Mouse (Mus musculus): ENCODE measurements around the gene Sytl1.

The Sytl1 gene

DNA sequence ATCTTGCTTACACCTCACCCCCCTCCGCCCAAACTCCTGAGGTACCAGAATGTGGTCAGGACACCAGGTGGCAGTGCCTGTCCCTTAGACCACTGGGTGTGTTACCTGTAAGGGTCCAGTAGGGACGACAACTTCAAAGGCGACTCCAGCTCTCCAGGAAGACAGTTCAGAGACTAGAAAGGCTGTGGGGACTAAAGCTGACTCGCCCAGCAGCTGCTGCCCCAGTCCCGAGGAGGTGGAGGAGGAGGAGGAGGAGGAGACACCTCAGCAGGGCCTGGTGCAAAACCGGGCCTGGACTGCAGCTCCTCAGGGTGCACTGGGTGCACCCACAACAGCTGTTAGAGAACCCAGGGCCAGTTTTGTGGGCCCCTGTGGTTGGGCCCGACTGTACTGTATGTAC lies at the start of gene Sytl1:
Gene Sytl1 (minus strand): TSS at position 232 of the 400 bp plus-strand sequence.
- no peak for DNase-seq (ENCODE audit: low spot score in 2 of 2)

DNA sequence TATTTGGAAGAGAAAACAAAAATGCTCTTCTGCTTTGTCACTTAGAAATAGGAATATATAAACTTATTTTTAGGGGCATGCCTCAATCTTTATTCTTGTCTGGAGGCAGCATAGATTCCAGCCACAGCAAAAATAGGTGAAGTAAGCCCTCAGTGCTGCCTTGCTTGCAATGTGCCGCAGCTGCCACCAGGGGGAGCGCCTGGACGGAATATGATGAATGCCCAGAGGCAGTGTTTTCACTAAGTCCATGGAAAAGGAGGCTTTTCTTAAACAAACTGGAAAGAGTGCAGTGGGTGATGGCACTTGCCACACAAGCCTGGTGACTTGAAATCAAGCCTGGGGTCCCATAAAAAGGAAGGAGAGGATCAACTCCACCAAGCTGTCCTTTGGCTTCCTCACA lies 47.0 kb upstream of the Sytl1 start:
- peak; percentile 73 to 85 for DNase-seq (ENCODE audit: low spot score in 2 of 2)

DNA sequence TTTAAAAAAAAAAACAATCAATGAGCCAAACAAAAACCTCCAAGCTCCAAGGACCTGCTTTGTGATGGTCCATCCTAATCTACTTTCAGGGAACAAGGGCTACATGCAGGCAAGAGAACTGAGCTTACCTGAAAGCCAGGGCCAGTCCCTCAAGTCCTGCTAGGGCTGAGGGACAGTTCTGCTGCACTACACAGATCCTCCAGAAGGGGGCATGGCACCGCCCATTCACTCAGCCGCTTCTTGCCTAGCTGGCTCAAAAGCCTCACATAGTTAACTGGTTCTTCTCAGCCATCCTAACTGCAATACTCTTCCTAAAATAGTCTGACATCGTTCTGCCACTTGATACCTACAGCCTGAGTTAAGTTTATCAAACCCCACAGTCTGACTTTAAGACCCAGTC lies 44.4 kb upstream of the Sytl1 start:
- DNase-seq (ENCODE audit: low spot score in 2 of 2): peak in 1 of 2 experiments; percentile 52

DNA sequence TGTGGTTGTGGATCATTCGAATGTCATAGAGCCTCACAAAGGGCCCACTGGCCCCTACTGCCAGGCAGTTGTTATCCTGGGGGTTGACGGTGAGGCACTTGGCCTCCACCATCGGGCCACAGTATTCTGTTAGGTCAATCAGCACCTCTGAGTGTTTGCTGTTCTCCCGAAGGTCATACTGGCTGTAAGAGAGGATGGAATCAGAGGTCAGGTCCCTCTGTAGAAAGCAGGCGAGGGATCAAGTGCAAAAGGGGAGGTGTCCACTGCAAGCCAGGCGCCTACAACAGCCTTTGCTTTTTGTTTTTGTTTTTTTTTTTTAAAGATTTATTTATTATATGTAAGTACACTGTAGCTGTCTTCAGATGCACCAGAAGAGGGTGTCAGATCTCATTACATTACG lies 42.9 kb upstream of the Sytl1 start:
- no peak for DNase-seq (ENCODE audit: low spot score in 2 of 2)

DNA sequence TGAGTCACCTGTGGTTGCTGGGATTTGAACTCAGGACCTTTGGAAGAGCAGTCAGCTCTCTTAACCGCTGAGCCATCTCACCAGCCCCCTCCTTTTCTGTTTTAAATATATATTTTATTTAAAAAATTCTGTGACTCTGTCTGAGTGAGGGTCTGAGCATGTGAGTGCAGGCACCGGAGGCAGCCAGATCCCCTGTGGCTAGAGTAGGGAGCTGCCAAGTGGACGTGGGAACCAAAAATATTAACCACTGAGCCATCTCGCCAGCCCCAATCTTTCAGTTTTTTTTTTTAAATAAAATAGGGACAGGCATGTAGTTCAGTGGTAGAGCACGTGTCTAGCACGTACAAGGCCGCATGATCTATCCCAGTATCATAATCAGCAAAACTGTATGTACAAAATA lies 41.9 kb upstream of the Sytl1 start:
- DNase-seq (ENCODE audit: low spot score in 2 of 2): no peak

GRCm38 (mm10) chr4:133302668-133303067 lies 39.8 kb upstream of the Sytl1 start:
- no peak for DNase-seq (ENCODE audit: low spot score in 2 of 2)

GRCm38 (mm10) chr4:133301802-133302201 lies 38.9 kb upstream of the Sytl1 start:
- DNase-seq (ENCODE audit: low spot score in 2 of 2): peak; percentile 38 to 54

GRCm38 (mm10) chr4:133300421-133300820 lies 37.5 kb upstream of the Sytl1 start:
- no peak for DNase-seq (ENCODE audit: low spot score in 2 of 2)

DNA sequence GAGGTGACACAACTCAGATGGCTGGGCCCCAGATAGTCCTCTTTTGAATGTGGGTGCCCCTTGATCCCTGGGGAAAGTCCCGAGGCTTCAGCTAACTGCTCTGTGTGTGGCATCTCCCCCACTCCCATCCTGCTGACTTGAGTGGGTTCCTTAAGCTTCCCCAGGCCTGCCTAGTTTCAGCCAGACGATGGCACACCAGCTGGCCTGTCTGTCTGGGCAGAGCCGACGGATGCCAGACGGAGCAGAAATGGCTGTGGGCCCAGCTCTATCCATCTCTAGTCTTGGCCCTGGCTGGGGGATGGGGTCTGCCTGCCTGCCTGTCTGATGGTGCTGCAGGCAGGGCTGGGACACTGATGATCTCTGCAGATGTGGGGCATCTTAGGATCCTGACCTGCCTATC lies 36.8 kb upstream of the Sytl1 start:
- DNase-seq (ENCODE audit: low spot score in 2 of 2): no peak

- DNase-seq (ENCODE audit: low spot score in 2 of 2): no peak
Measured at GRCm38 (mm10) chr4:133298516-133299365, 35.8 kb upstream of the Sytl1 start.

GRCm38 (mm10) chr4:133297801-133298238 lies 34.9 kb upstream of the Sytl1 start:
- DNase-seq (ENCODE audit: low spot score in 2 of 2): peak; percentile 56 to 66

- no peak for DNase-seq (ENCODE audit: low spot score in 2 of 2)
Measured at GRCm38 (mm10) chr4:133297360-133297759, 34.4 kb upstream of the Sytl1 start.

DNA sequence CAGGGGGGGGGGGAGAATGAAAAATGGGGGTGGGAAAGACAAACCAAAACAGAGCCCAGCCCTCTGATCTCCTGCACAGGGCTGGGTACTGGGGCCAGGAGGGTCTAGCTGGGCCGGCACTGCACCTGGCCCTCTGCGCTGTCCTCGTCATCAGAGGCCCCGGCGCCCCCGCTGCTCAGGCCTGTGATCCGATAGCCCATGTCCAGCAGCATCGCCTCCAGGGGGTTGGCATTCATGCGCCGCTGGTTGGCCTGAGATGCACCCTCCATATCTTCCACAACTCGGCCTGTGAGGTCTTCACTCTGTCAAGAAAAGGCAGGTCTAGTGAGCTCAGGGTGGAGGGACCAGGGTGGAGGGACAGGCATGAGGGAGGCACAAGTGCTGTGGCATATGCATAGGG lies 31.2 kb upstream of the Sytl1 start:
- no peak for DNase-seq (ENCODE audit: low spot score in 2 of 2)

DNA sequence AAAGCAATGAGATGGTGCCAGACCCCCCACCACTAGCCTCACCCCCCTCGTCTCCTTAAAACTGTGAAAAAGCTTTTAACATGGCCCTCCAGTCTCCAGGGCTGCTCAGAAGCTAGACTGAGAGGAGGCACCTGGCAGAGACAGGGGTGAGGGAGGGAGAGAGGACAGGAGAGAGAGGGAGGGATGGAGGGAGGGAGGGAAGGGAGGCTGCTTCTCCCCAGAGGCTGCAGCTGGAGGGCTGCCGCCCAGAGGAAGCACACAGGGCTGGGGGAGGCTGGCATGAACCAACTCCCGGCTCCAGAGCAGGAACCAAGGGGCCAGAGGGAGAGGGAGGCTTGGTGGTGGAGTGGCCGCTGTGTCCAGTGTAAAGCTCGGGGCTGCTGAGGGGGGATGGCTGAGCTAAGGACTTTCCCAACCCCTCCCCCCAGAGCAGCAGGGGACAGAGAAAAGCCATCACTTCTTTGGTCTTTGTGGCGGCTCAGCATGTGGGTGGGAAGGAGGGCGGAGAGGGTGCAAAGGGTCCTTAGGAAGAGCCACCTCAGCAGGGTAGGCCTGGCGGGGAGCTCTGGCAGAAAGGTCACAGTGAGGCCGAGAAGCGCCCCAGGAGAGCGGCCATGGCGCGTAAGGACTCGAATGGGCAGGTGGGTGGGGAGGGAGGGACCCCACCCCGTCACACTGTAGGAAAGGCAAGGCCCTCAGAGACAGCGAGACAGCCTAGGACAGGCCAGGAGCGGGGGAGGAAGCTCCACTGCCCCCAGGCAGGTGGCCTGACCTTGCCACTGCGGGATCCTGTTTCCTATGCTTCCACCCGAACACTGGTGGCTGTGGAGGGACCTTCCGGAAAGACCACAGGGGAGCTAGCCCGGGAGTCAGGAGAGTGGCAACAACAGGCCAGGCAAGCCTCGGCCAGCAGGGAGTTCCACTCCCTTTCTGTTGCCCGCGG lies 30.3 kb upstream of the Sytl1 start:
- DNase-seq (ENCODE audit: low spot score in 2 of 2): no peak

GRCm38 (mm10) chr4:133292405-133292804 lies 29.5 kb upstream of the Sytl1 start:
- no peak for DNase-seq (ENCODE audit: low spot score in 2 of 2)

GRCm38 (mm10) chr4:133291255-133291654 lies 28.3 kb upstream of the Sytl1 start:
- no peak for DNase-seq (ENCODE audit: low spot score in 2 of 2)

DNA sequence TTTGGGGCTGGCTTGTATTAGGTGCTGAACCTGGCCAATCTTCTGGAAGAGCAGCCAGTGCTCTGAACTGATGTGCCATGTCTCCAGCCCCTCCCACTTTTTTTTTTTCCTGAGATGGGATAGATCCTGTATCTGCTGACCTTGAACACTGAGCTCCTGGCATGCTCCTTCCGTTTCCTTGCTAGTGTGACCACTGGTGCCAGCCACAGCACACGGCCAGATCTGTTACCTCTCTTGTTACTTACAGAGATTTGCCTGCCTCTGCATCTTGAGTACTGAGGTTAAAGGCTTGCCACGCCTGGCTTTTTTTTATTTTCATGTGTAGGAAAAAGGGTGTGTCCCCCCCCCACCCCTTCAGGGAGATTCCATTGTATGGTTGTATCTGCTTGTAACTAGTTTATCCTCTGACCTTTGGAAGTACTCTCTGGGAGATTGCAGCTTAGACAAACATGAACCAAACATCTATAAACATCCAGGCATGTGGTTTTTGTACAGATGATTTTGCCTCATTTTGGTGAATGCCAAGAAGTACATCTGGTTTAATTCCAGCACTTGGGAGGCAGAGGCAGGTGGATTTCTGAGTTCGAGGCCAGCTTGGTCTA lies 23.7 kb upstream of the Sytl1 start:
- no peak for DNase-seq (ENCODE audit: low spot score in 2 of 2)

GRCm38 (mm10) chr4:133285950-133286349 lies 23.0 kb upstream of the Sytl1 start:
- DNase-seq (ENCODE audit: low spot score in 2 of 2): peak; percentile 35 to 41

GRCm38 (mm10) chr4:133285299-133285698 lies 22.4 kb upstream of the Sytl1 start:
- DNase-seq (ENCODE audit: low spot score in 2 of 2): no peak

GRCm38 (mm10) chr4:133282656-133283055 lies 19.7 kb upstream of the Sytl1 start:
- no peak for DNase-seq (ENCODE audit: low spot score in 2 of 2)

GRCm38 (mm10) chr4:133281951-133282481 lies 19.1 kb upstream of the Sytl1 start:
- DNase-seq (ENCODE audit: low spot score in 2 of 2): no peak

DNA sequence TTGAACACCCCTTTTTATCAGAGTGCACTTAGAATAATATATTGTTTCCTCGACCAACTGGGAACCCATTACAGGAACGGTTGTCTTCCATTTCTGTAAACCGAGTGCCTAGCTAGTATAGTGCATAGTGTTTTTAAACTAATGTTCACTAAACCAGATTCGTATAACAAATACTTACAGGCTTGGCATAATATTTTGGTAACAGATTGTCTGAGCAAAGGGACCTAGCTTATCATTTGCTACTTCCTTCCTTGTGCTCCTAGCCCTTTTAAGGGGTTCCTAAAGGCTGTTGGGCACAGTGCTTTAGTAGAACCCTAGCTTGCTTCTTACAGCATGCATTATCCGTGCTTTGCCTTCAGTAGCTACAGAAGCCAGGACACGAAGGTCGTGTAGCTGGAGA lies 18.6 kb upstream of the Sytl1 start:
- no peak for DNase-seq (ENCODE audit: low spot score in 2 of 2)

All from spleen, postnatal 14 days (tissue).